Mouse (Mus musculus): ENCODE data around the gene C87436. TPM values are rescaled to one million over a fixed set of nuclear protein-coding genes. Genes with fewer than 3 reads are reported as not detected.

C87436 gene
- polyA plus RNA-seq, 1 experiment = 8.6 TPM

DNA sequence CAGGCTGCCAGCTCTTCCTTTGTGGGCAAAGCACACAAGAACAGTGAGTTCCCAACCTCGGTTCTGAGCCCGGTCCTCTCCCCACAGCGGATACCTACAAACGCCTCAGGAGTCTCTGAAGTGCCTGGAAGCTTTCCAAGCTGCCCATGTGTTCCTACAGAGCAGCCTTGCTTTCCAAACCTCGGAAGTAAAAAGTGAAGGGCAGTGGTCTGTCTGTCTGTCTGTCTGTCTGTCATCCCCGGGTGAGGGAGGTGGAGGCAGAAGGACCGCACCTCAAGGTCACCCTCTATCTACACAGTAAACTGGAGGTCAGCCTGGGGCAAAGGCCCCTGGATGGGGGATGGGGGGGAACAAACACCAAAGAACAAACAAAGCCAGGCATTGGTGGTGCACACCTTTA, 67.5 kb downstream of the C87436 start:
- DNase-seq (ENCODE audit: low read depth, low spot score) = no peak
- WGBS = 51% methylated on average over 7 of the region's 7 CpGs

DNA sequence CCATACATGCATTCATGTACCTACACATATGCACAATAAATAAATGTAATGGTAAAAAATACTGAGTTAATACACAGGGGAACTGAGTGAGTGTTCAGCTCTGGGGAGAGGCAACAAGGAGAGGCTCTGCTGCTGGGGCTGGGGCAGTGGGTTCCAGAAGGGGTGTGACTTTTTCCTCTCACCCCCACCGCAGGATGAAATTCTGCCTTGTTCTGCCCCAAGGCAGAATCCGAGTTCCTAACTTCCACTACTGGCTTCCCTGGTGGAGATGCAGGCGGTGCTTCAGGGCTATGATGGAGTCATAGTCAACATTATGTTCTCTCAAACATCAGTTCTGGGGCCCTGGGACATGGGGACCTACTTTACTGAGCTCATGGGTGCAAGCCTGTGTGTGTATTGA, 68.1 kb downstream of the C87436 start:
- no peak for DNase-seq (ENCODE audit: low read depth, low spot score)
- WGBS = 89% methylated on average over 3 of the region's 3 CpGs

DNA sequence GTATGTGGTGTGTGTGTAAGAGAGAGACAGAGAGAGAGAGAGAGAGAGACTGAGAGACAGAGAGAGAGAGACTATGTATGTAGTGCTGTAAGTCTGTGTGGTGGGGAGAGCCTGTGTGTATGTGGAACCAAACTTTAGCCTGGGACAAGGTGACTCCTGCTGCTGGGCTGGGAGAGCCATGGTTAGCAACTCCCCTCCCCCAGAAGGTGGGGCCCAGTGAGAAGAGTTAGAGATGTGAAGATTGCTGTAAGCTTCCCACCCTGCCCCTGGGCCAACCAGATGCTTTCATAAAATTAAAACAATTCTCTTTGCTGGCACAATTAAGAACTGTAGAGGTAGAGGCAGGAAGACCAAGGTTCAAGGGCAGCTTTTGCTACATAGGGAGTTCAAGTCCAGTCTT, 68.9 kb downstream of the C87436 start:
- DNase-seq (ENCODE audit: low read depth, low spot score) = no peak

DNA sequence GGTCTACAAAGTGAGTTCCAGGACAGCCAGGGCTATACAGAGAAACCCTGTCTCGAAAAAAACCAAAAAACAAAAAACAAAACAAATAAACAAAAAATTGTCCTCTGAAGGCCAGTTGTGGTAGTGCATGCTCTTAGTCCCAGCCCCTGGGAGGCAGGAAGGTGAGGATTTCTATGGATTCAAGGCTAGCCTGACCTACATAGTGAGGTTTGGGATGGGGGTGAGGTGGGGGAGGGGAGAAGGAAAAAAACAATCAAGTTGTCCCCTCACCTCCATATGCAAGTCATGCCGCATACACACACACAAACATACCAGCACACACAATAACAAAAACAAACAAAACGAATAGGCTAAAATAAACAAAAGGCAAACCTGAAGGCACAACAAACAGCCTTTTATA, 70.6 kb downstream of the C87436 start:
- DNase-seq (ENCODE audit: low read depth, low spot score) = no peak
- WGBS = 74% methylated on average over 3 of the region's 3 CpGs

DNA sequence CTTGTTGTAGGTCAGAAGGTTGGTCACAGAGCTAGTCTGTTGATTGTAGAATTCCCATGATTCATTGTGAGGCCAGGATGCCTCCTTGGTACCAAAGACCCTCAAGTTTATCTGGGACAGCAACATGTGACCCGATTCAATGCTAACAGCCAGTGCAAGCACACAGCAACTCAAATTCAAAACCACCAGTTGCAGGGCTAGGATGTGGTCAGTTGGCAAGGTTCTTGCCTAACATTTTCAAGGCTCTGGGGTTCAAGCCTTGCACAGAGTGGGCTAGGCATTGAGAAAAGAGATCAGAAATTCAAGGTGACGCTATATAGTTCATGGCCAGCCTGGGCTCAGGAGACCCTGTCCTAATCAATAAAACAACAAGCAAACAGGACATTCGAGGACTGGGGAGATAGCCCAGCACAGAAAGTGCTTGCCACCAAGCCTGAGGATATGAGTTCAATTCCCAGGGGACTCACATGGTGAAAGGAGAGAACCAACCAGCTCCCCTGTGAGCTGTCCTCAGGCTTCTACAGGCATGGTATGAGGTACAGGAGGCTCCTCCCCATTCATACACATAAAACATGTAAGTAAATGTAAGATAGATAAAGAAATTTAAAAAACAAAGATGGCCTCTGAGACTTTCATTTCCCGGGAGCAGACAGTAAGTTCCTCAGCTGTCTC, 71.2 kb downstream of the C87436 start:
- 75% methylated on average over 4 of the region's 4 CpGs for WGBS
- no peak for DNase-seq (ENCODE audit: low read depth, low spot score)

DNA sequence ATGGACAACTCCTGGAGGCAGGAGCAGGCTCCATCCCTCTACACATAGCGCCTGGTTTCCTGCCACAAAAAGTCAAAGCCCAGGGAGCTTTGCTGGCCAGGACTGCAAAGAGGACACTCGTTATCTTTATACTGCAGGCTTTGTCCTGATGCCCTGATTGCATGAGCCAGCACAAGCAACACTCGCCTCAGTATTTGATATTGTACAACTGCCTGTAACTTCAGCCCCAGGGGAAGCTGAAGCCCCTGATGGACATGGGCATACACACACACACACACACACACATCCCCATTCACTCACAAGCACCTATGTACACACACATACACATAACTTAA, 71.7 kb downstream of the C87436 start:
- WGBS = 76% methylated on average over 3 of the region's 3 CpGs
- DNase-seq (ENCODE audit: low read depth, low spot score) = no peak

DNA sequence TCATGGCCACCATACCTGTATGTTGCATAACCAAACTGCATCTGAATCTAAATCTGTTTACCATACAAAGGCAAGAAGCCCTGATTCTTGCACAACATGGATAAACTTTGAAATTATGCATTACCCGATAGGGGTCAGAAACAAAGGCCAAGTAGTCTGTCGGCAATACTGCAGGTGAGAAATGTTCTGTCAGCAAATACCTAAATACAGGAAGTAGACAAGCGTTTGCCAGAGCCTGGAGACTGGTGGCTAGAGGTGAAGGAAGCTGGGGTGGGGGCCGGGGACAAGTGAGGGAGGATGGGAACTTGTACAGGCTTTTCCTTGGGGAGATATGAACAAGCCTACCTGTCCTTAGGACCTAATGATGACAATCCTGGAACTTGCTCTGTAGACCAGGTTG, 72.8 kb downstream of the C87436 start:
- WGBS = 64% methylated on average over 4 of the region's 4 CpGs
- no peak for DNase-seq (ENCODE audit: low read depth, low spot score)

DNA sequence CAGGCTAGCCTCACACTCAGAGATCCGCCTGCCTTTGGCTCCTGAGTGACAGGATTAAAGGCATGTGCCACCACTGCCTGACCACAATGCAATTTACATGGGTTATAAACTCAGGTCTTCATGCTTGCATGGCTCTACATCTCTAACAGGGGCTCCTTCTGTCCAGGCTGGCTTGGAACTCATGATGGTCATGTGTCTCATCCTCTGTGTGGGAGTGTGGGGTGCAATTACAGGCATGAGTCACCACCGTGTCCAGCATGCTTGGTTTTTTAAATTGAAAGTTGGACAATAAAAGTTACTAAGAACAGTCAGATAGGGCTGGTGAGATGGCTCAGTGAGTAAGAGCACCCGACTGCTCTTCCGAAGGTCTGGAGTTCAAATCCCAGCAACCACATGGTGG, 75.1 kb downstream of the C87436 start:
- 77% methylated on average over 4 of the region's 4 CpGs for WGBS
- no peak for DNase-seq (ENCODE audit: low read depth, low spot score)

DNA sequence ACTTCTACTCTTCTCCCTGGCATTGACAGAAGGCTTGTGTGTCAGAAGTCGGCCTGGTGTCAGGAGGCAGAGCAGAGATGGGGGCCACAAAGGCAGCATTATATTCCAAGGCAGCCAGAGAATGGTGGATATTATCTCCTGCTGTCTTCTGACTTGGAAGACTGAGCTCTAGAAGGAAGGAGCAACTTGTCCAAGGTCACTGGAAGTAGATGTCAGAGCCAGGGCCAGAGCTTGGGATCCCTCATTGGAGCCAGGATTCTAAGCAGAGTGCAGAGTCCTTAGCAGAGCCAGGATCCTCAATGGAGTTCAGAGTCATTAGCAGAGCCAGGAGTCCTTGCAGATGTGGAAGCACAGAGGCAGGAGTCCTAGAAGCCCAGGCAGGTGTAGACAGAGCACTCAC, 77.8 kb downstream of the C87436 start:
- WGBS = 69% methylated on average over 1 of the region's 1 CpGs
- no peak for DNase-seq (ENCODE audit: low read depth, low spot score)

DNA sequence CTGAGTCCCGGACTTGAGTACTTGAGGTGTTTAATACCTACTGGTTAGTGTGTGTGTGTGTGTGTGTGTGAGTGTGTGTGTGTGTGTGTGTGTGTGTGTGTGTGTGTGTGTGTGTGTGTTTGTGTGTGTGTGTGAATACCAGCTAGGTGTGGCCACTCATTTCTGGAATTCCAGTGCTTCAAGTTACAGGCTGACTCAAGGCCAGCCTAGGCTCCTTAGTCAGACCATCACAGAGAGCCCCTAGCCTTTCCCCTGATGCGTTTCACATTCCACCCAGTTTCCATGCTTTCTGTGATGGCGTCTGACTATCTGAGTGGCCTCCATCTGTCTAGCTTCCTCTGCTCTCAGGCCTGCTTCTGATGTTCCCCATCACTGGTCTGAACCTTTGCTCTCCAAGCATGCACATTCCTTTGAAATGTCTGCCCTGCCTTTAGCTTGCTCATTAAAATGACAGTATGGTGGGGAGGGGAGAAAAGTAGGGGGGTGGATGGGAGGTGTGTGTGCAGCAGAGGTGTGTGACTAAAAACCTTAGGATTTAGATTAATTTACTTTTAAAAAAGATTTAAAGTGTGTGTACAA, 81.7 kb downstream of the C87436 start:
- 78% methylated on average over 3 of the region's 3 CpGs for WGBS
- no peak for DNase-seq (ENCODE audit: low read depth, low spot score)

DNA sequence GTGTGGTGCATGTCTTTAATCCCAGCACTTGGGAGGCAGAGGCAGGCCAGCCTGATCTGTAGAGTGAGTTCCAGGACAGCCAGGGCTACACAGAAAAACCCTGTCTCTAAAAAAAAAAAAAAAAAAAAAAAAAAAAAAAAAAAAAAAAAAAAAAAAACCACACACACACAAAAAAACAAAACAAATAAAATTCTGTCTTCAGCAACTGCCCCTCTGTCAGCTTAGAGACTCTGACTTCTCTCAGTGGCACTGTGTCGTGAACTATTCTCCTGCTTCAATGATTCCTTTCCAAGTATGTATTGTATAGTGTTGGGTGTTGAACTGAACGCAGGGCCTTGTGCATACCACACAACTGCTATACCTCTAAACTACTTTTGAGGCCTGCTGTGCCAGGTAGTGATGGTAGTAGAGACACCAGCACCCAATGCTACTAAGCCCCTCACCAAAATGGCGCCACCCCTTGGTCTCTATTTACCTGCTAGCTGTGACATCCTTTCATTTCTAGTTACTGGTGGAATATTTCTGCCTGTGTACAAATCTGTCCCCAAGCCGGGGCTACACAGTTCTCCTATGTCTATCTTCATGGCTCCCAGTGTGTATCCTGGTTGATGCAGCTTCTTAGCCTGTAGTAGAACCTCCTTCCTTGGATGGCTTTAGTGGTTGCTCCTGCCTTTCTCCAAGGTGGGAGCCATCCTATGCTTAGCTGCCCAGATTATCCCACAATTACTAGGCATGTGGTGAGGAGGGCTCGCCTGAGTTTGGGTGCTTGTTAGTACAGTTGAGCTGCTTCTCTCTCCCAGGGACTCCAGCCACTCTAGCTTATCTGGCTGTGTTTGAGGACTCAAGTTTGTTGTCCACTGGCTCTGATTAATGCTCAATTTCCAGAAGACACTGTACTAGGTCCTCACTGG, 84.1 kb downstream of the C87436 start:
- 84% methylated on average over 5 of the region's 5 CpGs for WGBS
- no peak for DNase-seq (ENCODE audit: low read depth, low spot score)

Other genes starting within 250 kb of the C87436 start
- gene Tgfa, start 243.2 kb upstream of the C87436 start, polyA plus RNA-seq (2012; rRNA removed) = 7.2 and 11.4 TPM in 2 replicates
- gene Fam136a, start 72.7 kb upstream of the C87436 start, polyA plus RNA-seq (2012; rRNA removed) = 21.2 and 28.3 TPM in 2 replicates
- 49.7 and 66.9 TPM in 2 replicates for gene Snrpg, start 67.1 kb upstream of the C87436 start, polyA plus RNA-seq (2012; rRNA removed)
- 19.3 and 27.3 TPM in 2 replicates for gene Pcyox1, start 41.2 kb upstream of the C87436 start, polyA plus RNA-seq (2012; rRNA removed)
- gene Tia1, start 34.2 kb upstream of the C87436 start, polyA plus RNA-seq (2012; rRNA removed) = 7.8 and 14.6 TPM in 2 replicates
- gene Gm44790, start 11.7 kb upstream of the C87436 start, polyA plus RNA-seq (2012; rRNA removed) = 3.2 and 6.3 TPM in 2 replicates
- gene Pcbp1, start 87.9 kb downstream of the C87436 start, polyA plus RNA-seq (2012; rRNA removed) = 163 and 168 TPM in 2 replicates
- gene Asprv1, start 189.8 kb downstream of the C87436 start, polyA plus RNA-seq (2012; rRNA removed) = 0.76 and 0.88 TPM in 2 replicates
- gene Mxd1, start 230.8 kb downstream of the C87436 start, polyA plus RNA-seq (2012; rRNA removed) = 123 and 224 TPM in 2 replicates
- gene Snrnp27, start 246.1 kb downstream of the C87436 start, polyA plus RNA-seq (2012; rRNA removed) = 7.4 and 8.6 TPM in 2 replicates